Mouse (Mus musculus) lung, adult 2 months (tissue): ENCODE data around the gene Maml3.

Experiments used
- CTCF ChIP-seq: fragments of 200-500 bp; IDR thresholded peaks from 2 replicates; pipeline ENCODE4 v1.5.1; 2011; ENCODE audit warnings: mild to moderate bottlenecking, low read length, control low read depth; ENCODE audit not compliant: insufficient read depth
- POLR2A ChIP-seq: fragments of 200-500 bp; IDR thresholded peaks from 2 replicates; pipeline ENCODE4 v1.6.1; 2011; ENCODE audit warnings: low read depth, mild to moderate bottlenecking, control low read depth, low read length, borderline replicate concordance; ENCODE audit errors: extremely low read depth

DNA sequence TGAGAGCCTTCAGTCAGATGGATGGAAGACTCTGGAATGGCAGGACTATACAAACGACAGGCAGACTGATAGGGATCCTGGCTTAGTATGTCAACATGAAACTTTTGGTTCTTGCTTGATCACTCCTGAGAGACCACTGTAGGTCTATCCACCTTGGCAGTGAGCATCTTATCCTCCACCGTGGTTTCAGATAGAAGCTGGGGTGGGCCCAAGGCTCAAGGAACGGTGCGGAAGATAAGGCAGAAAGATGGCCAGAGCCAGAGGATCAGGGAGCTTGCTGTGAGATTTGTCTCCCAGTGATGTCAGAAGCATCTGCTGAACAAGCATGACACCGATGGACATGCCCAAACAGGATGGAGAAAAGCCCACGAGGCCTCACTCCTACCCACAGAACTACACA, 362.5 kb downstream of the Maml3 start:
- no peak for TF ChIP-seq POLR2A
- no peak for TF ChIP-seq CTCF
